Mouse (Mus musculus): ENCODE measurements around the gene Pnpla7. TPM values are rescaled to one million over a fixed set of nuclear protein-coding genes. Genes with fewer than 3 reads are reported as not detected.

The Pnpla7 gene
- total RNA-seq, 2 experiments from 2014 or later, result 30.7 to 31.4 TPM

- peak overlapping the region; percentile 96 for H3K27ac ChIP-seq
- no peak for DNase-seq (ENCODE audit: low spot score in 2 of 2)
- TF ChIP-seq CTCF (conservative IDR thresholded peaks at IDR 0.05), result no peak
- H3K4me3 ChIP-seq, result peak overlapping the region; percentile 99
Observed at GRCm38 (mm10) chr2:25055409-25056155, 79.7 kb downstream of the Pnpla7 start.

- Histone ChIP-seq H3K27ac (peak overlapping the region; percentile 55; the same call in 1 of the 2 replicates), H3K4me3 (peak overlapping the region; percentile 24; the same call in 1 of the 2 replicates)
- TF ChIP-seq CTCF (conservative IDR thresholded peaks at IDR 0.05), result no peak
- no peak for DNase-seq (ENCODE audit: low spot score in 2 of 2)
Observed at GRCm38 (mm10) chr2:25058926-25059325, 83.1 kb downstream of the Pnpla7 start.

- DNase-seq (ENCODE audit: low spot score in 2 of 2), result no peak
- H3K4me3 ChIP-seq, result no peak overlapping the region
- TF ChIP-seq CTCF (conservative IDR thresholded peaks at IDR 0.05), result no peak
- H3K27ac ChIP-seq, result no peak overlapping the region
Observed at GRCm38 (mm10) chr2:25063523-25063922, 87.7 kb downstream of the Pnpla7 start.

DNA sequence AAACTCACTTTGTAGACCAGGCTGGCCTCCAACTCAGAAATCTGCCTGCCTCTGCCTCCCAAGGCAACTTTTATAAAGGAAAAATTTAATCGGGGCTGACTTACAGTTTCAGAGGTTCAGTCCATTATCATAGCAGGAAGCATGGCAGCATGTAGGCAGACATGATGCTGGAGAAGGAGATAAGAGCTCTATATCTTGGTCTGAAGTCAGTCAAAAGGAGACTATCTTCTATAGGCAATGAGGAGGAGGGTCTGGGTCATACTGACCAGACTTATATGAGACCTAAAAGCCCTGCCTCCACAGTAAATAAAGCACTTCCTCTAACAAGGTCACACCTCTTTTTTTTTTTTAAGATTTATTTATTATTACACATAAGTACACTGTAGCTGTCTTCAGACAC is 88.5 kb downstream of the Pnpla7 start:
- Histone ChIP-seq H3K4me3 (no peak overlapping the region), H3K27ac (no peak overlapping the region)
- DNase-seq (ENCODE audit: low spot score in 2 of 2), result no peak
- no peak for TF ChIP-seq CTCF (conservative IDR thresholded peaks at IDR 0.05)

- TF ChIP-seq CTCF (conservative IDR thresholded peaks at IDR 0.05), result no peak
- no peak for DNase-seq (ENCODE audit: low spot score in 2 of 2)
- Histone ChIP-seq H3K27ac (no peak overlapping the region), H3K4me3 (no peak overlapping the region)
Observed at GRCm38 (mm10) chr2:25065537-25065936, 89.7 kb downstream of the Pnpla7 start.

GRCm38 (mm10) chr2:25066552-25066951 is 90.7 kb downstream of the Pnpla7 start:
- TF ChIP-seq CTCF (conservative IDR thresholded peaks at IDR 0.05), result no peak
- Histone ChIP-seq H3K4me3 (no peak overlapping the region), H3K27ac (no peak overlapping the region)
- DNase-seq (ENCODE audit: low spot score in 2 of 2), result no peak

DNA sequence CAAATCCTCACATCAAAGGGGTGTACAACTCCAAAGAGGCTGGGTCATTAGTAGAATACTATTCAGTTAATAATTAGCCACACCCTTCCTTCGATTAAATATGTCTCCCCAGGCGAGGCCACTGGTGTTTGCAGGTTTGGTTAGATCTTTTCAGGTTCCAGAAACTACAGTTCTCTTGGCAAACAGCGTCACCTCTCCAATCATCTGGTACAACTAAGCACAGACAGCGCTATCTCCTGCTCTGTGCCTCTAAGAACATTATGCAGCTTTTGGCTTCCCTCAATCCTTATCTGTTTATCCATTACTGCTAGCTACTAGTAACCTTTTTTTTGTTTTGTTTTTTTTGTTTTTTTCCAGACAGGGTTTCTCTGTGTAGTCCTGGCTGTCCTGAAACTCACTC is 93.7 kb downstream of the Pnpla7 start:
- Histone ChIP-seq H3K4me3 (no peak overlapping the region), H3K27ac (no peak overlapping the region)
- DNase-seq (ENCODE audit: low spot score in 2 of 2), result no peak
- no peak for TF ChIP-seq CTCF (conservative IDR thresholded peaks at IDR 0.05)

- peak; percentile 22 for TF ChIP-seq CTCF (conservative IDR thresholded peaks at IDR 0.05)
- DNase-seq (ENCODE audit: low spot score in 2 of 2), result no peak
- no peak overlapping the region for H3K4me3 ChIP-seq
Observed at GRCm38 (mm10) chr2:25072398-25072797, 96.6 kb downstream of the Pnpla7 start.

GRCm38 (mm10) chr2:25075506-25075905 is 99.7 kb downstream of the Pnpla7 start:
- Histone ChIP-seq H3K27ac (no peak overlapping the region), H3K4me3 (no peak overlapping the region)
- no peak for TF ChIP-seq CTCF (conservative IDR thresholded peaks at IDR 0.05)
- DNase-seq (ENCODE audit: low spot score in 2 of 2), result no peak

More at GRCm38 (mm10) chr2:25072398-25072797, 96.6 kb downstream of the Pnpla7 start:
- no peak overlapping the region for H3K27ac ChIP-seq

DNA sequence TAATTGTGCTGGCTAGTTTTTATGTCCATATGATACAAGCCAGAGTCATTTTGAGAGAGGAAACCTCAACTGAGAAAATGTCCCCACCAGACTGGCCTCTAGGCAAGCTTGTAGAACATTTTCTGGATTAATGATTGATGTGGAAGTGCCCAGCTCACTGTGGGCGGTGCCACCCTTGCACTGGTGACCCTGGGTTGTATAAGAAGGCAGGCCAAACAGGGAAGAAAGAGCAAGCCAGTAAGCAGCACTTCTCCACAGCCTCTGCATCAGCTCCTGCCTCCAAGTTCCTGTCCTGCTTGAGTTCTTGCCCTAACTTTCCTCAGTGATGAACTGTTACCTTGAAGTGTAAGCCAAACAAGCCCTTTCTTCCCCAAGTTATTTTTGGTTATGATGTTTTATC is 103.1 kb downstream of the Pnpla7 start:
- TF ChIP-seq CTCF (conservative IDR thresholded peaks at IDR 0.05), result no peak
- no peak for DNase-seq (ENCODE audit: low spot score in 2 of 2)
- Histone ChIP-seq H3K27ac (no peak overlapping the region), H3K4me3 (no peak overlapping the region)

- no peak for TF ChIP-seq CTCF (conservative IDR thresholded peaks at IDR 0.05)
- Histone ChIP-seq H3K27ac (no peak within 1 kb of the TSS), H3K4me3 (no peak within 1 kb of the TSS)
- no peak for DNase-seq (ENCODE audit: low spot score in 2 of 2)
Observed at GRCm38 (mm10) chr2:25080076-25080475, 104.2 kb downstream of the Pnpla7 start, which contains the start of gene Entpd8. Entpd8 (plus strand) TSS chr2:25080304.

GRCm38 (mm10) chr2:25083697-25084096 is 107.9 kb downstream of the Pnpla7 start:
- H3K27ac ChIP-seq, result no peak overlapping the region
- H3K4me3 ChIP-seq, result no peak overlapping the region
- no peak for DNase-seq (ENCODE audit: low spot score in 2 of 2)
- TF ChIP-seq CTCF (conservative IDR thresholded peaks at IDR 0.05), result no peak

DNA sequence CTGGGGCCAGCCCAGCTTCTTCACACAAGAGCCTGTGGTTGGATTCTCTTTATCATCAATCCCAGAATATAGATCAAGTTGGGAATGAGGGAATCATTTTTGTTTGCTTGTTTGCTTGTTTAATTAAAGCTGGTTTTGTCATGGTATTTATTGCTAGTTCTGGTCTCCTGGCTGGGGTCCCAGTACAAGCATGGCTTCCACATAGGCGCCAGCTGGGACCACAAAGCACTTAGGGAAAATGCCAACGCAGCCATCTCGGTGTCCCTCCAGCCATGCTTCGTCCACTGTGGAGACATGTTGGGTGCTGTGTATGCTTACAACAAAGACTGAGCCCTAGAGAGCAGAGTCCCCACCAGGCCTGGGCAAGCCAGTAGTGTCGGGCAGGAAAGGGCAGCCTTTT is 109.7 kb downstream of the Pnpla7 start:
- DNase-seq (ENCODE audit: low spot score in 2 of 2), result no peak
- TF ChIP-seq CTCF (conservative IDR thresholded peaks at IDR 0.05), result no peak
- Histone ChIP-seq H3K4me3 (no peak overlapping the region), H3K27ac (no peak overlapping the region)

DNA sequence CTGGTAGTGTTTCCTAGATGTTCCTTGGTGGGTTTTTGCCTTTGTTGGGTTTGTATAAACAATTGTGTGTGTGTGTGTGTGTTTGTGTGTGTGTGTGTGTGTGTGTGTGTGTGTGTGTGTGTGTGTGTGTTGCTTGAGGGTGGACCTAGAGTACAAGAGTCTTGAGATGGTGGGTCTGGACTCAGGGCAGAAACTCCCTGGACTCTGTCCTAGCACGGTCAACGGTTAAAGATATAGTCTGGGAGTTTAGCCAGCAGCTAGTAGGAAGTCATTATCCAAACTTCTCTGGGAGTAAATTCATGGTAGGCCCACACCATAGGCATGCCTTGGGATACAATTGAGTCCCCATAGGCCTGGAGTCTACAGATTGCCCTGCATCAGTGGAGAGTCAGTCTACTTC is 112.0 kb downstream of the Pnpla7 start:
- H3K27ac ChIP-seq, result no peak overlapping the region
- no peak overlapping the region for H3K4me3 ChIP-seq
- no peak for TF ChIP-seq CTCF (conservative IDR thresholded peaks at IDR 0.05)
- DNase-seq (ENCODE audit: low spot score in 2 of 2), result no peak

Data from layer of hippocampus, adult 2 months (tissue).